Mouse (Mus musculus): ENCODE results near the gene Amhr2. TPM values are rescaled to one million over a fixed set of nuclear protein-coding genes. Genes with fewer than 3 reads are reported as not detected.
A peak's percentile ranks its signal among the peaks of the same experiment; 100 is the strongest.

The Amhr2 gene
- total RNA-seq, 2 experiments from 2014 or later, result 4.1 to 5.8 TPM

GRCm38 (mm10) chr15:102470605-102471294, 25.6 kb downstream of the Amhr2 start:
- peak; percentile 85 for DNase-seq

GRCm38 (mm10) chr15:102471295-102471645, 26.1 kb downstream of the Amhr2 start:
- DNase-seq, result no peak

GRCm38 (mm10) chr15:102471727-102472126, 26.6 kb downstream of the Amhr2 start:
- no peak for DNase-seq

- no peak for DNase-seq
Observed at GRCm38 (mm10) chr15:102473246-102473645, 28.1 kb downstream of the Amhr2 start.

GRCm38 (mm10) chr15:102474520-102474919, 29.4 kb downstream of the Amhr2 start:
- no peak for DNase-seq

- no peak for DNase-seq
Observed at GRCm38 (mm10) chr15:102483136-102483535, 38.0 kb downstream of the Amhr2 start.

GRCm38 (mm10) chr15:102485853-102486252, 40.7 kb downstream of the Amhr2 start:
- DNase-seq, result no peak

GRCm38 (mm10) chr15:102487664-102488063, 42.5 kb downstream of the Amhr2 start:
- no peak for DNase-seq

GRCm38 (mm10) chr15:102498322-102498721, 53.2 kb downstream of the Amhr2 start:
- no peak for DNase-seq

- no peak for DNase-seq
Observed at GRCm38 (mm10) chr15:102499370-102499769, 54.2 kb downstream of the Amhr2 start.

GRCm38 (mm10) chr15:102499851-102500250, 54.7 kb downstream of the Amhr2 start:
- no peak for DNase-seq

GRCm38 (mm10) chr15:102500479-102500878, 55.3 kb downstream of the Amhr2 start:
- DNase-seq, result no peak

- no peak for DNase-seq
Observed at GRCm38 (mm10) chr15:102501084-102501814, 56.1 kb downstream of the Amhr2 start.

- DNase-seq, result no peak
Observed at GRCm38 (mm10) chr15:102502254-102502840, 57.2 kb downstream of the Amhr2 start.

- no peak for DNase-seq
Observed at GRCm38 (mm10) chr15:102503447-102503846, 58.3 kb downstream of the Amhr2 start, which contains the start of gene Gm10337. Gene Gm10337, plus strand, starts transcription at chr15:102503722.

Other genes with a start within 250 kb of the Amhr2 start
- gene Zfp740, start 242.1 kb upstream of the Amhr2 start, total RNA-seq (2021), result 10 to 100 TPM; 42.8 to 52.6 TPM
- 10 to 100 TPM; 23.9 to 25.5 TPM for gene Csad, start 240.6 kb upstream of the Amhr2 start, total RNA-seq (2021)
- 1 to 10 TPM in 1 of 2 experiments, under 1 TPM in 1; 0.59 to 1.3 TPM for gene Itgb7, start 213.4 kb upstream of the Amhr2 start, total RNA-seq (2021)
- 10 to 100 TPM; 12.4 to 22.2 TPM for gene Rarg, start 187.8 kb upstream of the Amhr2 start, total RNA-seq (2021)
- not detected for gene Gm9918, start 174.8 kb upstream of the Amhr2 start, total RNA-seq (2021)
- gene Mfsd5, start 165.9 kb upstream of the Amhr2 start, total RNA-seq (2021), result 10 to 100 TPM; 16.1 to 17.6 TPM
- 1 to 10 TPM; 5.3 to 7.8 TPM for gene Espl1, start 149.1 kb upstream of the Amhr2 start, total RNA-seq (2021)
- gene Pfdn5, start 119.3 kb upstream of the Amhr2 start, total RNA-seq (2021), result 100 to 1,000 TPM; 278 to 289 TPM
- 10 to 100 TPM; 18.7 to 20.8 TPM for gene Myg1, start 113.7 kb upstream of the Amhr2 start, total RNA-seq (2021)
- 10 to 100 TPM in 1 of 2 experiments, 1 to 10 TPM in 1; 7.8 to 11.1 TPM for gene Aaas, start 94.6 kb upstream of the Amhr2 start, total RNA-seq (2021)
- 1 to 10 TPM in 1 of 2 experiments, under 1 TPM in 1; 0.14 to 7.4 TPM for gene Sp7, start 78.2 kb upstream of the Amhr2 start, total RNA-seq (2021)
- 10 to 100 TPM; 32.9 to 43.2 TPM for gene Sp1, start 39.2 kb upstream of the Amhr2 start, total RNA-seq (2021)
- 10 to 100 TPM; 11.3 to 14.5 TPM for gene Prr13, start 13.7 kb downstream of the Amhr2 start, total RNA-seq (2021)
- 100 to 1,000 TPM; 476 to 508 TPM for gene Pcbp2, start 25.2 kb downstream of the Amhr2 start, total RNA-seq (2021)
- gene Gm10337, start 58.4 kb downstream of the Amhr2 start, total RNA-seq (2021), result not detected
- gene Map3k12, start 71.7 kb downstream of the Amhr2 start, total RNA-seq (2021), result 1 to 10 TPM; 3.8 to 4.9 TPM
- gene Tarbp2, start 72.8 kb downstream of the Amhr2 start, total RNA-seq (2021), result 10 to 100 TPM; 45.7 to 49.2 TPM
- 1 to 10 TPM; 1.2 to 3.4 TPM for gene Npff, start 79.6 kb downstream of the Amhr2 start, total RNA-seq (2021)
- gene Gm28047, start 179.7 kb downstream of the Amhr2 start, total RNA-seq (2021), result under 1 TPM in 1 of 2 experiments, not detected in 1; 0.56 TPM
- 10 to 100 TPM; 62.9 to 79.6 TPM for gene Atf7, start 180.1 kb downstream of the Amhr2 start, total RNA-seq (2021)
- gene Atp5g2, start 227.0 kb downstream of the Amhr2 start, total RNA-seq (2021), result 10 to 100 TPM; 34.2 to 41.1 TPM

Data from gastrocnemius, postnatal 10 days (tissue).